Mouse (Mus musculus): ENCODE measurements around the gene Lztfl1.
"Not testable (repeated sequence)": the region's sequence is repeated elsewhere in the genome, so short reads cannot be mapped to it uniquely, and the experiment has no call there.

Lztfl1 gene

GRCm38 (mm10) chr9:123717186-123718008 is at the start of gene Lztfl1:
Lztfl1 (minus strand) TSS chr9:123717697.
- DNase-seq (ENCODE audit: low read depth, low spot score) = peak; percentile 99

DNA sequence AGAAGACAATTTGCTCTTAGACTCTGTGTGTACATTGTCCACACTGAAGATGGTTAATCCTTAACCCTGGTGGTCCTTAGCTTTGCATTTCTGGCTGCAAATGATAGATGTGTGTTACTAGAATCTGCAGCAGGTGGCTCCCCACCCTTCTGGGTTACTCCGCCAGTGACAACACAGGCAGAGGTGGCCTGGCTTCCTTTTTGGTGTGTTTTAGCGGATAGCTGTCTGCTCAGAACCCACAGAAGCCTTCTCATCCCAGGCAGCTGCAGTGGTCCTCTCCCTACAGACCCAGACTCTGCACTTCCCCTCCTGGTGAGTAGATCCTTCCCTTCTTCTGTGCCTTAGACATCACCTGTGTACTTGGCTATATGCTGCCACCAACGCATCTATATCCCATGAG is 49.5 kb upstream of the Lztfl1 start:
- no peak for DNase-seq (ENCODE audit: low read depth, low spot score)

- DNase-seq (ENCODE audit: low read depth, low spot score) = no peak
Measured at GRCm38 (mm10) chr9:123763771-123764170, 46.3 kb upstream of the Lztfl1 start.

- no peak for DNase-seq (ENCODE audit: low read depth, low spot score)
Measured at GRCm38 (mm10) chr9:123762886-123763285, 45.4 kb upstream of the Lztfl1 start.

DNA sequence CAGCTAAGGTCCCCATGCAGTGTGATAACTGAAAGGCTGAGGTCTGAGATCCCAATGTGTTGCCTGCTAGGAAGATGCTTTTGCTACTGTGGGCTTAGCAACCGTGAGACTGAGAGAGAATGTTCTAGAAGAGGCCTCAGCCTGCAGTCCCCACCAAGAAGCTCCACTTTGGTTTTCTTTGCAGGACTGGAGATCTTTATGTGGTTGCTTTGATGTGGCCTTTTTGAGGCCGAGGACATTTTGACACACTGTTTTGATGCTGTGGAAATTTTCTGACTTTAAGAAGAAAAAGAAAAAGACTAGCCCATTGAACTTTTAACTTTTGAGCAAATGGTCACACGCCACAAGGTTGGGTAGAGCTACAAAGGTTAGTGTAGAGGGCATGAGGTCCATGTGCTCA is 43.3 kb upstream of the Lztfl1 start:
- no peak for DNase-seq (ENCODE audit: low read depth, low spot score)

DNA sequence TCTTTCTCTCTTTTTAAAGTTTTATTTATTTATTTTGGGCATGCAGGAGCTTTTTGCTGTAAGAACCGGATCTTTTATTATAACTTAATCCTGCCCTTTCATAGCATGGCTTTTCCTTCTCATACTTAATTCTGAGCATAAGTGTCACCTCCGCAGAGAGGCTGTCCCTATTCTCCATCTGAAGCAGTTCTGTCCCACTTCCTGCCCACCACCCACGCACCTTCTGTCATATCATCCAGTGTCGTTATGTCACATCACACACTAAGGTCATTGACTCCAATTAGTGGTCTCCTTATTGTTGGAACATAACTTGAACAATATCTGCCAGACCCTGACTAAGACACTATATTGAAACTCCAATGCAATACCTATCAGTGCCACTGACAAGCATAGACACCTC is 41.1 kb upstream of the Lztfl1 start:
- no peak for DNase-seq (ENCODE audit: low read depth, low spot score)

DNA sequence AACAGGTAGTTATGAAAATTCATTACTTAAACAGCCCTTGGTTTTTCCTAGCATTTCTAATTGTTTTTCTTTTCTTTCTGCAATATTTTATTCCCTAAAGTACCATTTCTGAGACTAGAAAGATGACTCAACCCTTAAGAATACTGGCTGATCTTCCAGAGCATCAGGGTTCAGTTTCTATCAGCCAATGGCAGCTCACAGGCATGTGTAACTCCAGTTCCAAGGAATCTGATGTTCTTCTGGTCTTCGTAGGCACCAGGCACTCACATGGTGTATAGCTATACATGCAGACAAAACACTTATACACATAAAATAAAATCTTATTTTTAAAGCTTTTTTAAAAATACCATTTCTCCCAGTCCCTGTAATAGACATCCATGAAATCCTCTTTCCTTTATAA is 40.7 kb upstream of the Lztfl1 start:
- no peak for DNase-seq (ENCODE audit: low read depth, low spot score)

- DNase-seq (ENCODE audit: low read depth, low spot score) = no peak
Measured at GRCm38 (mm10) chr9:123757326-123757725, 39.8 kb upstream of the Lztfl1 start.

DNA sequence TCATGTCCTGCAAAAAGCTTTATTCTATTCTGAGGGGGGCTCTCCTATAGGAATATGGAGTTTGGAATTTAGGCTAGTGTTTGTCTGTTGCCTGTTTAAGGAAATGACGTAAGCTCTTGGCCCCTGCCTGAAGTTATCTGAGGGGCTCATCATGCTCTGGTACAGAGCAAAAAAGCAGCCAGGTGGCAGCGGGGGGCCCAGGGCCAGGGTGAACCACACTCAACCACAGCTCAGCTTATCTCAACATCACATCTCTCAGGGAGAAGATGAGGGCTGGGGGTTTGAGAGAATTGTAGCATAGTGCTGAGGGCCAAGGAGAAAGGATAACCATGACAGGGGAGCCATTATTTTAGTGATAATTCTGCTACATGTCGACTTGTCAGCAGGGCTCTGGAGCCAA is 39.3 kb upstream of the Lztfl1 start:
- no peak for DNase-seq (ENCODE audit: low read depth, low spot score)

DNA sequence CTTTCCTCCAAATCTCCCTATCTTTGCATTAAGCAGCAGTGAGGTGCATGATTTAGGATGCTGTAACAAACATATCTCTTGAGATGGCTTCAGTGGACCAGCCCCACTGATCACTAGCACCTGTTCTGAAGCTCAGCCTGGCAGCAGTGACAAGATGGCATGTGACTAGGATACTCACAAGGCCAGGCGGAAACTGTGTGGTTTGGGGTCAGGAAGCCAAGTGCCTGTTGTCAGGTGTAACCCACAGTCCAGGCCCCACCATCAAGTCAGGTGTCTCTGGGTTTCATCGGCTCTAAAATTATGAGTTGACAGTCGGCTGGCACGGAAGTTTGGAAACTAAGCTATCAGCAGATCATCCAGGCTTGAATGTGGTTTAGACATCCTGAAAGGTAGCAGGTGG is 36.8 kb upstream of the Lztfl1 start:
- DNase-seq (ENCODE audit: low read depth, low spot score) = no peak

GRCm38 (mm10) chr9:123749687-123750086 is 32.2 kb upstream of the Lztfl1 start:
- not testable (repeated sequence) for DNase-seq (ENCODE audit: low read depth, low spot score)

DNA sequence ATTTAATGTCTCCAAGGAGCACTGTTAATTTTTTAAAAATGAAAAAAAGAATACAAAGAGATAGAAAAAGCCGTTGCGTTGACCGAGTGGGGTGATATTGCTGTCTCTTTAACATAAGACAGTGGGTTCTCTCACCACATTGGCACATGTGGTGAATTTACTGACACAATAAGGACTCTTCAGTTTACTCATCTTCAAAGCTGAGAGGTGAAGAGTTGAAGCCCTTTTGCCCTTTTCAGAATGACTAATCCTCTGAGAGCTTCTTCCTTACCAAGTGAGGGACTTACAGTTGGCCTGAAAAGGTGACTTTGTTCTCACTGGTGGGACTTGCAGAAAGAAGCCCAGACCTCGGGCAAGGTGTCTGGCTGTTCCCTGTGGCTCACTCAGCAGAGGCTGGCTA is 23.3 kb upstream of the Lztfl1 start:
- DNase-seq (ENCODE audit: low read depth, low spot score) = no peak

DNA sequence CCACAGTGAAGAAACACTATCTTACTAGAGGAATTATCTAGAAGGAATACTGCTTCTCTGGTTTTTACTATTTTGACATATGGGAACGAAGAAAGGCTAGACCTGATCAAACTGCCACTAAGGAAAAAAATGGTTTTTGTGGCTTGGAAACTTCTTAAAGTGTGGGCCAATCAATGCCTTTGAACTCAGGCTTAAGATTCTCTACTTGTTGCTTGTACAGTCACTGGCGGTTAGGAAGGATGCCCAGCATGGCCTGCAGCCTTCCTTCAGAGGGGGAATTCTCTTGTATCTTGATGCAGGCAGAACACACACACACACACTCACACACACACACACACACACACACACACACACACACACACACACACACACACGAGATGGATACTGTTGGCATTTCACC is 16.6 kb upstream of the Lztfl1 start:
- DNase-seq (ENCODE audit: low read depth, low spot score) = no peak

- no peak for DNase-seq (ENCODE audit: low read depth, low spot score)
Measured at GRCm38 (mm10) chr9:123731271-123731670, 13.8 kb upstream of the Lztfl1 start.

DNA sequence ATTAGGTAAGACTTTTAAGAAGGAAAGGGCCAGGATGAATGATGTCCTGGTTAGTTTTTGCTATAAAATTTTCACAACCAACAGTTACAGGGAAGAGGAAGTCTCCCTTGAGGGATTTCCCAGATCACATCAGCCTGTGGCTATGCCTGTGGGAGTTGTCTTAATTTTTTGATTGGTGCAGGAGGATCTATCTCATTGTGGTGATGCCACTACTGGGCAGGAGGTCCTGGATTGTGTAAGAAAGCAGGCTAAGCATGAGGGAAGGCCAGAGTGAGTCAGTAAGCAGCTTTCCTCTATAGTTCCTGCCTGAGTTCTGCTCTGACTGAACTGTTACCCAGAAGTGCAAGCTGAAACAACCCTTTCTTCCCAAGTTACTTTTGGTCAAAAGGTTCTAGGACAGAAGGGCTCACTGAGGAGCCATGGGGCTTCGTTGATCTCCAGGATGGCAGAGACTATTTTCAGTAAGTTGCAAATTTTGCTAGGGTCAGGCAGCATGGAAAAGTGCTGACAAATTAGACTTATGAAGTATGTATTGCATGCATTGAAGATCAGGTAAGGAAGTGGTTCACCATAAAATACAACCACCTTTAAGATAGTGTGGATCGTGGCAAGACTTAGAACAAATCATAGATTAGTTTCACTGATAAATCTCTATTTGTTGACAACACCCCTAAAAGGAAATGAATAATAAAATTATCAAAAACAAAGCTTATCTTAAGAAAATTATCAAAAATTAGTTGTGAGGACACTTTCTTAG is 5.4 kb upstream of the Lztfl1 start:
- DNase-seq (ENCODE audit: low read depth, low spot score) = no peak

GRCm38 (mm10) chr9:123716301-123716700 is 1.2 kb downstream of the Lztfl1 start:
- DNase-seq (ENCODE audit: low read depth, low spot score) = peak; percentile 8

DNA sequence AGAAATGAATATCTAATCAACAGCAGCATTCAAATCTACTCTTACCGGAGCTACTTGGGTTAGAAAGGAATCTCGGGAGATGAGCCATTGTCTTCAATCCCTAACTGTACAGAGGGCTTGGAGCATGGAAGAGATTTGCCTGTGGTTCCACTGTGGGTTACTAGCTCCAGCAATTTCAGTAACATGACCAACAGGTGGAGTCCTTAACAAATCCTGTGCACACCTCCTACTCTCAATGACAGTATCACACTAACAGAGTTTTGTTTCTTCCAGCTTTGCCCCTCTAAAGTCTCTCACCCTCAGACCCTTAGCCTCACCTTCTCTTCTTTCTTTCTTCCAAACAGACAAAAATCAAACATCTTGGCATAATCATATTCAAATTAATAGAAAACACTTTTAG is 4.4 kb downstream of the Lztfl1 start:
- no peak for DNase-seq (ENCODE audit: low read depth, low spot score)

DNA sequence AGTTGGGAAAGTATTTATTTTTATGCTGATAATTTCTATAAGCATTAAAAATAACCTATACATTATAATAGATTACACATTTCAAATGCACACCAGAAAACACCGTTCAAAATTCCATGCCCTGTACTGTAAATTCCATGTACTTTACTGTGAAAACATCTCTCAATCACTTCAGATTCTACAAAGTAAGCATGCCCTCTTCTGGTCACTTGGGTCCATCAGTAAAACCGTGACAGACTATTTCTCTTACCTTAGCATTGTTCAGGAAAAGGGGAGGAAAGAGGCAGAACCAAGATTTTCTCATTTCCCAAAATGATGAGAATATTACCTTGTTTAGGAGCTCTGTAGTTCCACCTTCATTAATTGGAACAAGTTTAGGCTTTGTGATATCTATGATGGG is 8.3 kb downstream of the Lztfl1 start:
- no peak for DNase-seq (ENCODE audit: low read depth, low spot score)

DNA sequence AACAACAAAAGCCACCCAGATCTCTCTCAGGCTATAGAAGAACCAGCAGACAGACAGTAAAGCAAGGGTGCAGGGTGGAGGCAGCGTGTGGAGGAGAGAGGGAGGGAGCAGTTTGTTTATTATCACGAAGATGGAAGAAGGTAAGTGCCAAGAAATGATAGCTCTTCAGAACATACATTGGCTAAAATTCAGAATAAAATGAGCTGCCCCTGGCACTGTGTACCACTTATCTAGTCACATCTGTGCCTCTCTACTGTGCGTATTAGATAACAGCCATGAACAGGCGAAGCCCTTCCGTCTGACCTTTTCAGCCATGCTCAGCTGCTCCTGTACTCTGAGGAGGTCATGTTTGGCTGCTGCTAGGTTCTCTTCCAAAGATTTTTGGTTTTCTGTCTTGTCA is 15.7 kb downstream of the Lztfl1 start:
- no peak for DNase-seq (ENCODE audit: low read depth, low spot score)

DNA sequence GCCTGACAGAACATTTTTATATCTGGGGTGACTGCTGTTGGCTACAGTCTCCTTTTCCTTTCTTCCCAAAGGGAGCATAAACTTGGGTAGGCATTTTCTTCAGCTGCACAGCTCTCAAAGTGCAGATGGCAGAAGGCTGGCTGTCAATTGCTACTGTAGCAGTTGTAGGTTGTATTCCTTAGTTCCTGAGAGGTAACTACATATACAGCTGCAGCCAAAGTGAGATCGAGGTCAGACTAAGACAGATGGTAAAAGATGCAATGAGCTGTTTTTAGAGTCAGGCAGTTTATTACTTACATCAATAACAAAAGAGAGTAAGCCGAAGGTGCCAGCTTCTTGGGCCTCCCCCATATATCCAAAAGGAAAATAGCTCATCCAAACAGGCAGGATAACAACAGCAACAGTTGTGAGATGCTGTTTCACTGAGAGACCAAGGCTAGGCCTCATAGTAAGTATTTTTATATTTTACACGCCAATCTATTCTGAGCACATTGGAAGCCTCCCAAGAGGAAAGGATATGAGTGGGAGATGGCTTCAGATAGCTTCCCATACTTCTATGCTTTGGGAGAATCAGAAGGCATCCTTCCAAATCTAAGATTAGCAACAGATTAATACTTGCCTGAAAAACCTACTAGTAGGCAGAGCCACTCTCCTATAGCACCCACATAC is 21.7 kb downstream of the Lztfl1 start:
- no peak for DNase-seq (ENCODE audit: low read depth, low spot score)

GRCm38 (mm10) chr9:123688227-123688626 is 29.3 kb downstream of the Lztfl1 start:
- DNase-seq (ENCODE audit: low read depth, low spot score) = no peak

DNA sequence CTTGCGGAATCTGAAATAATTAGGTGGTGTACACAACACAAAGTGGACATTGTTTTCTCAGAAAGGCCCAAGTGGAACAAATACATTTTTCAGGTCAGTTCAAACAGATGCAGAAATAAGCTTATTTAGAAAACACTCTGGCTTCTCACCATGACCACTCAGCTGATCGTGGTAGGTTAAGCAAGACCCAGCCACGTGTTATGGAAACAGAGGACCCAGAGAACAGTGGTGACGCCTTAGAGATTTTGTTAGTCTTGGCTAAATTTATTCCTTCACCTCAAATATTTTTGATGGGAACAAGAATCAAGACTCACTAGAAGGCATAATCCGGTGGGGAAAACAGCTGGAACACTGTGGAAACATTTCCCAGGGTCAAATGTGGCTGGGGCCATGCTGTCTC is 31.3 kb downstream of the Lztfl1 start:
- no peak for DNase-seq (ENCODE audit: low read depth, low spot score)

DNA sequence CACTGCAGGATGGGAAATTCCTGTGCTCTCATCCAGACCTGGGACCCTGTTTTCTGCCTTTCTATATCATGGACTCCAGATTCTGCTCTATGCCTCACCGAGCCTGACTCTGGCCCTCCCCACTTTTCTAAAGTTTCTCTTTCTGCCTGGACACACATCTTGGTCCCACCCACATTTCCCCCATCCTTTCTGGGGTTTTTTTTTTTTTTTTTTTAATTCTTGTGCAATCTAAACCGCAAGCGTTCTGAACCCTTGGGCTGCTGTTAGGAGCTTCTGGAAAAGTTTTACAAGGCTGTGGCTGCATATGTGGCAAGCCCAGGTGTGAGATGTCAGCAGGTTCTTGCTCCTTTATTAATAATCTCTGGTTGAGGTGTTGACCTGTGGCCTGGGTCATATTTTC is 33.8 kb downstream of the Lztfl1 start:
- DNase-seq (ENCODE audit: low read depth, low spot score) = no peak
